Mouse (Mus musculus) skeletal muscle tissue, adult 2 months (tissue): ENCODE measurements around the gene Srxn1.
A peak's percentile ranks its signal among the peaks of the same experiment; 100 is the strongest.
"Not testable (repeated sequence)": the region's sequence is repeated elsewhere in the genome, so short reads cannot be mapped to it uniquely, and the experiment has no call there.

Experiments used
- DNase-seq: peaks from one replicate; pipeline ENCODE4 v3.0.0-alpha.2; 2012; ENCODE audit warnings: low read depth, low spot score

Gene Srxn1

DNA sequence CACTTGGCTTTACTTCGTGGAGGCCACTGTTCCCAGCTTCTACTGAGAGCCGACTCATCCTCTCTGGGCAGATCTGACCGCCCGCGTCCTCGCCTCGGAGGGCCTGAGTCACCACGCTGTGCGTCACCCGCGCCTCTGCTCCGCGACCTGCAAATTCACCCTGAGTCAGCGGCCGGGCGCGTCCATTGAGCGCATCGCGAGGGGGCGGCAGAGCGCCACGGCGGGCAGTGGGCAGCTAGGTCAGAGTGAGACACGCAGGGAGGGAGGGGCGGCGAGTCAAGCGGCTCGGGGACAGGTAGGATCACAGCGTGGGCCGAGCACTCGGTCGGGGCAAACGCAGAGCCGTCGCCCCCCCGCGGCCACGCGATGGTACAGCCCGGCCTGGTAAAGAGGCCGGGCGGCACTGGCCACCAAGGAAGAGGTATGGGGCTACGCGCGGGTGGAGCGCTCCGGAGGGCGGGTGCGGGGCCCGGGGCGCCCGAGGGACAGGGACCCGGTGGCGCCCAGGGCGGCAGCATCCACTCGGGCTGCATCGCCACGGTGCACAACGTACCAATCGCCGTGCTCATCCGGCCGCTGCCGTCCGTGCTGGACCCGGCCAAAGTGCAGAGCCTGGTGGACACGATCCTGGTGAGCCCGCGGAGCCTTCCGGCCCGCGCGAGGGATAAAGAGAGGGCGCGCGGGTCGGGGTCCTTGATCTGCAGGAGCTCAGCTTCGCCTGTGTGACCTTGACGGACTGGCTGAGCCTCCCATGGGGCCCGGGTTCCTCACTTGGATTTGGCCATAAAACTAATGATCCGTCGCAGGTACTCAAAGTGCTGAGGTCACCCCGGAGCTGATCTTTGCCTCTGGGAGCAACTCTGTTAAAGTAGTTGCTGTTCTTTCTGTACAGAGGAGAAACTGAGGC lies at the start of gene Srxn1:
TSS of gene Srxn1 (plus strand) at position 199 of the 907 bp plus-strand sequence.
- peak; percentile 90 for DNase-seq

DNA sequence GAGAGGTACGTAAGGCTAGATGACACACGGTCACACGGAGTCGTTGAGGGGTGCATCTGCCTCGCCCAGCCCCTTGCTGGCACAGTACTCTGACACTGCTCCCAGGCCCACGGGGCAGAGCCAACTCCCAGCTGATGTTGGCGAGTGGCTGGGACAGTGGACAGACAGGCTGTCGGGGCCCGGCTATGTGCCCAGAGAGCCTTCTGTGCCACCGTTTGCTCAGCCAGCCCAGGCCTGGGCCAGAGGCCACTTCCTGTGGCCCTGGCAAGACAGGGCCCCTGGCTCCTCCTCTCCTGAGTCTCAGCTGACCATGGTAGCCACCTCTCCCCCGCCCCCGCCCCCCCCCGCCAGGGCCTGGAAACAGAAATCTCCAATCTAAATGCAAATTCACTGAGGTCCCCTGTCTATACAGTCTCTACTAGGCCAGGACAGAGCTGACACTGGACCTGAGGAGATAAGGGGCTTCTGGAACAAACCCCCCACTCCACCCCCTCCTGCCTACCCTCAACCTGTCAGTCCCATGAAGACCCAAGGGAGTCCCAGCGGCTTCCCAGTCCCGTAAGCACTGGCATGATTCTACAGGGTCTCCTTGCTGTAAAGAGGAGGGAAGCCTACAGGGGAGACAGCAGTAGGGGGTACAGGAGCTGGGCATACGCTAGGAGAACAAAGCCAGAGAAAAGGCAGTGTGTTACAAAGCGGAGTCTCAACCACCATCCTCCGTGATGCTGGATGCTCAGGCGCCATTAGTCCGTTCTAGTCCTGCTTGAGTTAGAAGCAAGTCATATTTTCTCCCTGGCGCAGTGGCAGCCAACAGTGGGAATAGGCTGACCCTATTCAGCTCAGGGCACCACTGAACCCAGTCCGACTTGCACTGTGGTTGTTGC lies 48.7 kb upstream of the Srxn1 start:
- peak; percentile 8 for DNase-seq

- no peak for DNase-seq
Observed at GRCm38 (mm10) chr2:152057252-152057563, 48.1 kb upstream of the Srxn1 start.

GRCm38 (mm10) chr2:152062817-152063216 lies 42.5 kb upstream of the Srxn1 start:
- DNase-seq, result not testable (repeated sequence)

GRCm38 (mm10) chr2:152068660-152069433 lies 36.5 kb upstream of the Srxn1 start:
- DNase-seq, result no peak

DNA sequence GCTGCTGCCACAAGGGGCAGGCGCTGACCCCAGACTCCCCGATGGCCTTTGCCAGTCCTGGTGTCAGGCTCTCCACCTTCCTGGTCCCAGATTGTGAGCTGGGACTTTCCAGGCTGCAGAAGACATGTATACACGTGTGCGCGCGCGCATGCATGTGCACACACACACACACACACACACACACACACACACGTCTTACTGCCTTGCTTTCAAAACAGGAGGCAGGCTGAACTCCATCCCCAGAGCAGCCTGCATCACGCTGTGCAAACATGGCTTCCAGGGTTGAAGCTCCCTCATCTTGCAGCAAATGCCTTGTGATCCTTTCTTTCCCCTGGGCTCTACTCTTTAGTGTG lies 35.9 kb upstream of the Srxn1 start:
- no peak for DNase-seq

GRCm38 (mm10) chr2:152069941-152070340 lies 35.4 kb upstream of the Srxn1 start:
- DNase-seq, result no peak

- no peak for DNase-seq
Observed at GRCm38 (mm10) chr2:152074521-152074920, 30.8 kb upstream of the Srxn1 start.

GRCm38 (mm10) chr2:152075294-152075889 lies 29.9 kb upstream of the Srxn1 start:
- no peak for DNase-seq

GRCm38 (mm10) chr2:152077337-152077736 lies 28.0 kb upstream of the Srxn1 start:
- no peak for DNase-seq

- no peak for DNase-seq
Observed at GRCm38 (mm10) chr2:152080685-152081541, 24.4 kb upstream of the Srxn1 start, which contains the start of gene Scrt2. Gene Scrt2 (plus strand): TSS chr2:152081529.

DNA sequence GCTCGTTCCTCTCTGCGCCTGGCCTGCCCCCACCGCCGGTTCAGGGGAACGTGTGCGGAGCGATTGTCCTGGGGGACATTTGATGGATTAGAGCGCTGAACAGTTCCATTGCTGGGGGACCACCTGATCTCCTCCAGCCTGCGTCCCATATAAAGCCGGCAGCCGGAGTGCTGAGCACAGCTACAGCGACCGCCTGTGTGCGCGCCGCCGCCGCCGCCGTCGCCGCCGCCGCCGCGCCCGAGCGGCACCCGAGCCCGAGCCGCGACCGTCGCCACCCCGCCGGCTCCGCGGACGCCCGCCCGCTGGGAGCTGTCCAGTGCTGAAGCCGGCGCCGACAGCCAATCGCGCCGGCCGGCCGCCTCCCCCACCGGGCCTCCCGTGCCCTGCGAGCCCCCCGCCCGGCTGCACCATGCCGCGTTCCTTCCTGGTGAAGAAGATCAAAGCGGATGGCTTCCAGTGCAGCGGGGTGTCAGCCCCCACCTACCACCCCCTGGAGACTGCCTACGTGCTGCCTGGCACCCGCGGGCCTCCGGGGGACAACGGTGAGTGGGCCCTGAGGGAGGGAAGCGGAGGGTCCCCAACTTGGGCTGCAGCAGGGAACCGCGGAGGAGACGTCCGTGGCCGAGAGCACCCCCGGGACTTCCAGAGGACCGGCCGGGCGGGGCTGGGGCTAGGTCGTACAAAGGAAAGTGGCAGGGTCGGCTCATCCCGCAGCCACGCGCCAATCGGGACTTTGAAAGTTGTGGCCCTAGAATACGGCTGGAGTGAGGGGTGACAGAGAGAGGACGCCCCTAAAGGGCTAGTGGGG lies 23.5 kb upstream of the Srxn1 start:
- peak; percentile 21 for DNase-seq

DNA sequence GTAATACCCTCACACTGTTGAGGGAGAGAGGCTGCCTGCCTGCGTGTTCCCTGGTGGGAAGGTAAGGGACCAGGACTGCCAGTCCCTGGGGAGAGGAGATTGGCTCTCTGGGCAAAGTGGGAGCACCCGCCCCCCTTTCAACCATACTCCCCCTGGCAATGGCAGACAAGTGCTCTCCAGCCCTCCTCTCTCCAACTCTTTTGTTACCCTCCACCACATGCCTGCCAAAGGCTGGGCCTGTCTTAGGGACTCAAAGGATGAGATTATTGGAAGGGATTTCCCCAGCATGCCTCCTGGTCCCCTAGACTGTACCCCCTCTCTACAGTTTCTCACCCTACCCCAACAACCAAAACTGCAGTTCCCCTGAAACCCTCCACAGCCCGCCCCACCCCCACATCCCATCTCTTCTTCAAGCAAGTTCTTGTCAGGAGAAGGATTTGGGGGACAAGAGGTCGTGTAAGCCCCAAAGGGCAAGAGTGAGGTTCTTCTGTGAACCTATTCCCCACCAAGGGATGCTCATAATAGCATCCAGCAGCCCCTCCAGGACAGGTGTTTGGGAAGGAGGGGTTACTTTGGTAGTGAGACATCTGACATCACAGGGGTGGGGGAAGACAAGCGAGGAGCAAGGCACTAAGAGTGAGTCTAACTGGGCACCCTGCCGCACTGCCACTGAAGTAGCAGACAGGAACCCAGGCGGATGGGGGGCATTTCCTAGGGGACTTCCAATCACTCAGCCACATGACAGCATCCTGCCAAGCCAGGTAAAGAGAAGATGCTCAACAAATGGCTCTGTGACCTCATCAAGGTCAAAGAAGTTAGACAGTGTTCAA lies 22.6 kb upstream of the Srxn1 start:
- no peak for DNase-seq

GRCm38 (mm10) chr2:152083411-152083810 lies 21.9 kb upstream of the Srxn1 start:
- DNase-seq, result no peak

GRCm38 (mm10) chr2:152084298-152084697 lies 21.0 kb upstream of the Srxn1 start:
- DNase-seq, result no peak

DNA sequence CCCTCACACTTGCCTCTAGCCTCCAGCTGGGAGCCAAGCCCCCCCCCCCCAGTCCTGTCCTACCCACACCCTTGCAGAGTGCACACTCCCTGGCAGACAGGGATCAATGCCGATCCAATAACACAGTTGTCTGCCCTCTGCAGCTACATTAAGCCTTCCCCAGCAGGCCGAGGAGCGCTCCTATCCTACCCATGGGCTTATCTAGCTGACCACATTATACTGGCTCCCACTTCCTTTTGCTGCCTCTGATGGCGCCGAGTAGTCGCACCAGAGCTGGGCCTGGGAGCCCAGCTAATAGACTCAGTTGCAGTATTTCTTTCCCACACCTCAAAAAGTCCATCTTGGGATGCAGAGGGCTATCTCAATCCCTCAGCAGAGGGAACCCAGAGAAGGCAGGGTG lies 19.9 kb upstream of the Srxn1 start:
- no peak for DNase-seq

GRCm38 (mm10) chr2:152086451-152086850 lies 18.9 kb upstream of the Srxn1 start:
- DNase-seq, result no peak

GRCm38 (mm10) chr2:152087111-152087510 lies 18.2 kb upstream of the Srxn1 start:
- DNase-seq, result no peak

DNA sequence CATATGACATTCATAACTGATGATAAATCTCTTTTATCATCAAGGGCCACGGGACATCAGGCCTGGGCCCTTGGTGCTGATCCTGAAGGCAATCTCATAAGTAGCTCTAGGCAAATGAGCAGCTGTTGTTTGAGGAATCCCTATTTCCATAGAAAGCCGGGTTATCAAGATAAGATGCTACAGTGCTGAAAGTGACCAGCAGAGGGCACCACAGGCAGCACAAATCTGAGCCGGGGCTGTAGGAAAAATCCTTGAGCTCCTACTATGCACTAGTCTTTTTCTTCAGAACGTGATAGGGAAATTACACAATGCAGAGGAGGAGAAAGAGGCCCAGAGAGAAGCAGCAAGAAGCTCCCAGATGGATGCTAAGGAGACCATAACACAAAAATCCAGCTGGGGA lies 16.2 kb upstream of the Srxn1 start:
- DNase-seq, result no peak
